Mouse (Mus musculus) C2C12 (cell line): ENCODE results near the gene Memo1. TPM values are rescaled to one million over a fixed set of nuclear protein-coding genes. Genes with fewer than 3 reads are reported as not detected.
"Not testable (repeated sequence)": the region's sequence is repeated elsewhere in the genome, so short reads cannot be mapped to it uniquely, and the experiment has no call there.

ENCODE experiments used
- H3K27me3 ChIP-seq: one replicate; pipeline ENCODE4 v1.6.1; 2011; ENCODE audit not compliant: control insufficient read depth, insufficient read depth, insufficient read length
- H3K36me3 ChIP-seq: one replicate; pipeline ENCODE4 v1.6.1; 2011; ENCODE audit not compliant: control insufficient read depth, insufficient read depth
- H3K4me3 ChIP-seq: one replicate; pipeline ENCODE4 v1.5.1; 2011; ENCODE audit warnings: mild to moderate bottlenecking, control low read depth; ENCODE audit not compliant: poor library complexity, insufficient read depth, severe bottlenecking
- H3K79me2 ChIP-seq: one replicate; pipeline ENCODE4 v1.6.1; 2011; ENCODE audit not compliant: control insufficient read depth, insufficient read depth
- H3K79me3 ChIP-seq: one replicate; pipeline ENCODE4 v1.6.1; 2011; ENCODE audit warnings: low read depth, control low read depth
- H3ac ChIP-seq: one replicate; pipeline ENCODE3; 2011; ENCODE audit warnings: low read depth; ENCODE audit not compliant: control insufficient read depth, insufficient read length
- CEBPB ChIP-seq: IDR thresholded peaks from one replicate; pipeline ENCODE4 v1.6.1; 2011; ENCODE audit warnings: low read depth, mild to moderate bottlenecking, control low read depth, moderate library complexity
- CTCF ChIP-seq: IDR thresholded peaks from one replicate; pipeline ENCODE4 v1.5.1; 2011; ENCODE audit not compliant: control insufficient read depth, insufficient read depth, insufficient read length
- FOSL1 ChIP-seq: IDR thresholded peaks from one replicate; pipeline ENCODE4 v1.8.0; 2011; ENCODE audit warnings: mild to moderate bottlenecking, low read length; ENCODE audit not compliant: poor library complexity, insufficient read depth, severe bottlenecking
- MAX ChIP-seq: IDR thresholded peaks from one replicate; pipeline ENCODE4 v1.6.1; 2011; ENCODE audit warnings: mild to moderate bottlenecking, control low read depth
- MYOD1 ChIP-seq: IDR thresholded peaks from one replicate; pipeline ENCODE4 v1.6.1; 2011; ENCODE audit warnings: low read depth; ENCODE audit not compliant: control insufficient read depth, insufficient read length
- MYOG ChIP-seq: IDR thresholded peaks from one replicate; pipeline ENCODE4 v1.6.1; 2011; ENCODE audit not compliant: control insufficient read depth, insufficient read length; ENCODE audit errors: extremely low read depth
- USF1 ChIP-seq: IDR thresholded peaks from one replicate; pipeline ENCODE4 v1.6.1; 2011; ENCODE audit warnings: low read depth, mild to moderate bottlenecking, control low read depth, moderate library complexity
- polyA plus RNA-seq: library from polyadenylated mRNA; unstranded; fragments of >200 nt; fragmentation: generic; extraction: Trizol; gene quantifications from one replicate; pipeline ENCODE4 v1.2.1, GENCODE M21; 2012; ENCODE audit warnings: missing spikeins

Gene Memo1
- polyA plus RNA-seq, 1 experiment = 63.5 TPM

- no peaks in the 10 kb centered on the region for H3K36me3 ChIP-seq
- no peak overlapping the region for H3ac ChIP-seq
- H3K79me3 ChIP-seq = no peaks in the 10 kb centered on the region
- no peaks in the 10 kb centered on the region for H3K27me3 ChIP-seq
- no peak overlapping the region for H3K4me3 ChIP-seq
- TF ChIP-seq MYOD1 = no peak
- TF ChIP-seq FOSL1 = no peak
- TF ChIP-seq CEBPB = no peak
- no peak for TF ChIP-seq USF1
- no peak for TF ChIP-seq MYOG
- no peak for TF ChIP-seq CTCF
- no peak for TF ChIP-seq MAX
- no peaks in the 10 kb centered on the region for H3K79me2 ChIP-seq
These were observed 35.8 kb upstream of the Memo1 start for GRCm38 (mm10) chr17:74331049-74331676.

DNA sequence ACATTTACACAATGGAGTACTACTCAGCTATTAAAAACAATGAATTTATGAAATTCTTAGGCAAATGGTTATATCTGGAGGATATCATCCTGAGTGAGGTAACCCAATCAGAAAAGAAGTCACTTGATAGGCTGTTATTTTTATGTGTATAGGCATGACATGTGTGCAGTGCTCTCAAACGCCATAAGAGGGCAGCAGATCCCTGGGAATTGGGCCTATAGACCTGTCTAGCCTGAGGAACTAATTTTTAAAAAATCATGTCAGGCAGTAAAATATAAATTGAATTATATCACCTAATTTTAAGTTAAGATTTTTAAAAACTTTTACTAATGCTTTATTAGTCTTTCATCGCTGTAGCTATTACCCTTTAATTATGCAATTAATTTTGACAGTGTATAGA, 32.8 kb upstream of the Memo1 start:
- not testable (repeated sequence) for H3ac ChIP-seq, H3K27me3 ChIP-seq, H3K36me3 ChIP-seq, H3K79me2 ChIP-seq, H3K4me3 ChIP-seq, H3K79me3 ChIP-seq
- TF ChIP-seq CTCF = peak; percentile 10

GRCm38 (mm10) chr17:74327195-74327594, 31.9 kb upstream of the Memo1 start:
- not testable (repeated sequence) for H3K79me3 ChIP-seq, H3K36me3 ChIP-seq, H3K27me3 ChIP-seq, H3K4me3 ChIP-seq, H3ac ChIP-seq, H3K79me2 ChIP-seq

- Histone ChIP-seq H3K36me3 (no peaks in the 10 kb centered on the region), H3K27me3 (no peaks in the 10 kb centered on the region), H3ac (no peak within 1 kb of the TSS), H3K79me3 (no peaks in the 10 kb centered on the region), H3K4me3 (no peak within 1 kb of the TSS), H3K79me2 (no peaks in the 10 kb centered on the region)
- no peak for TF ChIP-seq MYOG
- TF ChIP-seq MAX = no peak
- no peak for TF ChIP-seq MYOD1
- TF ChIP-seq FOSL1 = no peak
- no peak for TF ChIP-seq CTCF
- TF ChIP-seq CEBPB = no peak
- TF ChIP-seq USF1 = no peak
These were observed 28.5 kb upstream of the Memo1 start, which contains the start of gene Dpy30 for GRCm38 (mm10) chr17:74323844-74324243. Gene Dpy30 (minus strand): TSS chr17:74323944.

DNA sequence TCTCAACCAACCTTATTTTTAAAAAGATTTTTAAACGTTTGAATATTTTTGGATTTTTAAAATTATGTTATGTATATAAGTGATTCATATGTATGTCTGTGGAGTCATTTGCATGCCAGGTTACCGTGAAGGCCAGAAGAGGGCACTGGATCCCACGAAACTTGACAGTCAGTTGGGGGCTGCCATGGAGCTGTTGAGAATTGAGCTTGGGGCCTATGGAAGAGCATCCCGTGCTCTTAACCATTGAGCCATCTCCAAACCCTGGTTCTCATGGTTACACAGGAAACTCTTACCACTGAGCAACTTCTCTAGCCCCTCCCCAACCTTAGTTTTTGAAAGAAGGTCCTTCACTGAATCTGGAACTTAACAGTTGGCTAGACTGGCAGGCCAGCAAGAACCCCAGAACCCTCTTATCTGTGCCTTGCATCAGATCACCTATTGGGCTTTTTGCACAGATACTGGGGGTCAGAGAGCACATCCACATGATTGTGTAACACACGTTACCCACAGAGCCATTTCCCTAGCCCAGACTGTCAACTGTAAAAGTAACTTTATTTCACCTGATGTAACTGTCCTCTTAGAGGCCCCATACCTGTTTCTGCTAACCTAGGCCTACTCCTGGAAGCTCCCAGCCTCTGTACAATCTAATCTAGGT, 27.2 kb upstream of the Memo1 start:
- no peak overlapping the region for H3ac ChIP-seq
- H3K79me2 ChIP-seq = no peaks in the 10 kb centered on the region
- H3K27me3 ChIP-seq = no peaks in the 10 kb centered on the region
- no peak overlapping the region for H3K4me3 ChIP-seq
- TF ChIP-seq CTCF (no peak), MAX (no peak), MYOD1 (no peak), USF1 (no peak), FOSL1 (no peak), CEBPB (no peak), MYOG (no peak)
- no peaks in the 10 kb centered on the region for H3K79me3 ChIP-seq
- no peaks in the 10 kb centered on the region for H3K36me3 ChIP-seq

DNA sequence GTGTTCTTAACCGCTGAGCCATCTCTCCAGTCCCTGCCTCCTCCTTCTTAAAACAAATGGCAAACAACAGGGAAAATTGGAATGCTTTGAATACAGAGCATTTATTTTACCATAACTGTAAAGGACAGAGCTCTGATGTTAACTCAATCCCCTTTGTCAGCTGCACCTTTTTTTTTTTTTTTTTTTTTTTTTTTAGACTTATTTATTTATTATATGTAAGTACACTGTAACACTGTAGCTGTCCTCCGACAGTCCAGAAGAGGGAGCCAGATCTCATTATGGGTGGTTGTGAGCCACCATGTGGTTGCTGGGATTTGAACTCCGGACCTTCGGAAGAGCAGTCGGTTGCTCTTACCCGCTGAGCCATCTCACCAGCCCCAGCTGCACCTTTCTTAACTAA, 23.4 kb upstream of the Memo1 start:
- TF ChIP-seq MYOG (no peak), FOSL1 (no peak), MYOD1 (no peak), CTCF (no peak), MAX (no peak), CEBPB (no peak), USF1 (no peak)
- Histone ChIP-seq H3K79me3 (peaks cover 8% of the 10 kb centered on the region), H3K27me3 (no peaks in the 10 kb centered on the region), H3K36me3 (peaks cover 6% of the 10 kb centered on the region), H3ac (no peak overlapping the region), H3K79me2 (peaks cover 26% of the 10 kb centered on the region), H3K4me3 (no peak overlapping the region)
